Mouse (Mus musculus) T-cell, adult 2 months (primary cell): ENCODE measurements at regions not wholly inside any gene's neighbourhood (a gene's known extent, or its start where the extent isn't known, plus 50 kb on each side); places are given as distances from the start of the nearest gene placed in this dataset.

ENCODE experiments used
- DNase-seq: peaks from one replicate; pipeline ENCODE4 v3.0.0; 2022; ENCODE audit warnings: low spot score

- DNase-seq: no peak
Measured at GRCm38 (mm10) chr3:38128486-38129166, 356.0 kb downstream of the Ankrd50 start.

DNA sequence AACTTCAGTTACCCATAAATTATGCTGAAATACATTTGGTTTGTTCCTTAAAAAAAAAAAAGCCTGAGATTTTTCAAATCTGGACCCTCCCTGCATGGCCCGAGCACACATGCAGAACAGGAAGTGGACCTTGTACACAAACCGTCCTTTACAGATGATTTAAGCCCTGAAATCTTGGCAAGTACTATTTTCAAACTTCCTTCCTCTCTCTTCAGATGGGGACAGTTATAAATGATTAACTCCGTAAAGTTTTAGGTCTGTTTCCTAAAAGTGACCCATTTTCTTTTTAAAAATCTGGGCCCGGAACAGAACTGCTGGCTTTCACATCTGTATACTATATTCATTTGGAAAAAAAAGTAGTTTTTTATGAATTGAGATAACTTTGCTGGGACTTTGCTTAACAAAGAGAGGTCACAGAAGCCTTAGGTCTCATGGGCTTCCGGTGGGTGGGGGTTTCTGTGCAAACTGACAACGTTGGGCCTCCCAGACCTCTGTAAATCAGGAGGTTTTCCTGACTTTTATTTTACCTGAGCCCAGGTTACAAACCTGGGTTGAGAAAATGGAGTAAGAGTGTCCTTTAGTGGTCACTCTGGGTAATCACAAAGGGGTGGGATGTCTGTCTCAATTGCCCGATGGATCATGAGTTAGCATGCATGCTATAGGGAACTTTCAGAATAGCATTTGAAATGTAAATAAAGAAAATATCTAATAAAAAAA, 368.4 kb downstream of the Ankrd50 start:
- no peak for DNase-seq

DNA sequence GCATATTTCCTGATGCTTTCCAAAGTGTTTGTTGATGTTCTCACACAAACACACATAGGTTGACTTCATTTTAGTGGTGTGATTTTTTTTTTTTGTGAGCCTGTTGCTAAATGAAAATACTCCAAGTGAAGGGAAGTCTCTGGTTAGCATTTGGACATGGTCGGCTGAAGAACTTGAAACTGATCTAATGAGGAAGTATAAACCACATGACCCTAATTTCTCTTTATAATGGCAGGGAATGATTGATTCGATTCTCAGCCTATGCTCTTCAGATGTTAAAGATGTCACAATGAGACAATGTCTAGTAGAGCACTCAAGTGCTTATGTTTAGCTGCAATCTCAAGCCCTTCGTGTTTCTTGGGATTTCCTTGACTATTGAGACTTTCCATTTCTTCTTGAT, 372.1 kb downstream of the Ankrd50 start:
- DNase-seq: no peak

- DNase-seq: no peak
Measured at GRCm38 (mm10) chr3:38105022-38105857, 379.4 kb downstream of the Ankrd50 start.

- no peak for DNase-seq
Measured at GRCm38 (mm10) chr3:38104418-38104817, 380.1 kb upstream of the Gm5148 start.

GRCm38 (mm10) chr3:38102985-38103384, 378.7 kb upstream of the Gm5148 start:
- DNase-seq: no peak

- no peak for DNase-seq
Measured at GRCm38 (mm10) chr3:38102181-38102580, 377.9 kb upstream of the Gm5148 start.

DNA sequence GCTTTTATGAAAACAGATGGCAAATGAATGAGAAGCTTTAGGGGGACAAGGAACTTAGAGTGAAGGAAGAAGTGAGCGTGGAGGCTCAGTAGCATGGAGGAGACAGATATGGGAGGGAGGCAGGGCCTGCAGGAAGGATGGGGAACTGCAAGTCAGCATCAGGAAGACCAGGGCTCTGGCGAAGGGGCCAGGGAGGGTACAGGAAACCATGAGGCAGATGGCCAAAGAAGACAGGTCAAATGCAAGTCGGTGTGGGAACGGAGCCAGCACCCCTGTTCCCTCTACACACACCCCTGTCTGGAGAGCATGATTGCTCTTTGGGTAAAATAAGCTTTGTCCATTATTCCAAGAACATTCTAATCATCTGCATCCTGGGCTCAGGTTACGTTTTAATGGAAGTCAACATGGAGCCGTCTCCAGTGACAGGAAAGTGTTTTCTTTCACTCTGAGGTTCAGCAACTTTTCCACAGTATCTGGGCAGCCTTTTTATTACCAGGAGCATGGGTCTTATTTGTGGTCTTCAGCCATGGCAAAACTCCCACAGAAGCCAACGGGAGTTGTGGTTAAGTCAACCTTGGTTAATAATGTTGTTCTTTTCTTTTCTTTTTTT, 370.2 kb upstream of the Gm5148 start:
- no peak for DNase-seq

GRCm38 (mm10) chr3:38084548-38084947, 360.3 kb upstream of the Gm5148 start:
- DNase-seq: no peak

DNA sequence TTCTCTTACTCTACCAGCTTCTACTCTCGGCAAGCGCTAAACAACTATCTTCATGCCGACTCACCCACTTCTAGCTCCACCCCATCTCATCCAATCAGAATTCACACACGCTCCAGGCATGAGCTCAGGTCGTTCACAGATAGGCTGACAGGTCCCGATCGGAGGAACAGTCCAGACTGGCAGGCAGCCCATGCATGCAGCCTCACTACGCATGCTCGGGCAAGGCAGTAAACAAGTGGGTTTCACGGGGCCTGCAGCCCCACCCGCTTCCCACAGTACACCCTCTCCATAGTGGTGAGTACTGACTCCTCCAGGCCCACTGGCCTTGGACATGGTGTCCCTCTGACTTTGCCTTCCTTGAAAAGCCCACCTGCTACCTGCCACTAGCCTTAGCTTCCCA, 358.1 kb upstream of the Gm5148 start:
- DNase-seq: no peak

- no peak for DNase-seq
Measured at GRCm38 (mm10) chr3:38076835-38077234, 352.5 kb upstream of the Gm5148 start.

GRCm38 (mm10) chr3:38073946-38074345, 349.7 kb upstream of the Gm5148 start:
- DNase-seq: no peak

DNA sequence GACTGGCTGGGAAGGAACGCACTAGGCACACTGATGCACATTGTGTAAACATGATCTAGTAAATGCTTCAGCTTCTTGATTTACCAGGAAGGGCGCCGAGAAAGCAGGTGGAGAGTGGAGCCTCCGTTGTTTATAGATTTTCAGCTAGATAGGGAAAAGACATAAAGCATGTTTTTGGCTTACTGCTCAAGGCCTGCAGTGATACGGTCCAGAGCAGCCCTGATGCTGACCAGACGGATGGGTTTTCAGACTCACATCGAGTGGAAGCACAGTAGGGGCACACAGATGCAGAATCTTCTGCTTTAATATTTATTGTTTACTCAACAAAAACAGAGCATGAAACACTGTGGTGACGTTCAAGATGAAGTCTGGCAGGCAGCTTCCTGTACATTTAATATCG, 331.3 kb upstream of the Gm5148 start:
- DNase-seq: no peak

DNA sequence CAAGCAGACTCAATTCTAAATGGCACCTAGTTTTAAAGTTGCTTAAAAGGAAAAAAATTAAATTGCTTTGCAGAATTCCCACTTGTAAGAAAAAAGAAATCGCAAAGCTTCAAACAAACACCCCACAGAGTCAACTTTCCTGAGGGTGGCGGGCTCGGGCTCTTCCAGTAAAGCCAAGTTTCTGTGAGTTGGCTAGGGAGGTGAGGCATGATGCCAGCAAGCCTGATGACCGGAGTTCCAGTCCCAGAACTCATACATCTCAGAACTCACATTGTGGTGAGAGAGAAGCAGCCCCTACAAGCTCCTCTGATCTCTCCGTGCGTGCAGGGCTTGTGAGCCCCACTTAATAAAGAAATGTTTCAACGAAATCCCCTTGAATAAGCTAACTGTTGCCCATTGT, 328.7 kb upstream of the Gm5148 start:
- no peak for DNase-seq

DNA sequence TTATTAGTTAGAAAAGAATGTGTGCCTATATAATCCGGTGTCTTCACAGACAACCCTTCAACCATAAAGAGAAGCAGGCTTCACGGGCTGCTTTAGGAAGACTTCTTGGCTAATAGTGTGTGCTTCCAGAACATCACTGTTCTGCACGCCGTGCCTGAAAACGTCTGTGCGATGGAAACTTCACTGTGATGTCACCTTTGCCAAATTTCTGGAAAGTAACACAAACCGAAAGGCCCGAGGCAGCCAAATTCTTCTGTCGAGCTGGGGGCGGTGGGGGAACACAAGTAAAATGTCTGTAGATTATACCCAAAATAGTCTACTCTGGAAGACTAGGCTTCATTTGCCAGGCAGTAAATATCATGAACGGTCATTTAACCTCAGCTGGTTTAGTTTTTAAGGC, 327.5 kb upstream of the Gm5148 start:
- no peak for DNase-seq

DNA sequence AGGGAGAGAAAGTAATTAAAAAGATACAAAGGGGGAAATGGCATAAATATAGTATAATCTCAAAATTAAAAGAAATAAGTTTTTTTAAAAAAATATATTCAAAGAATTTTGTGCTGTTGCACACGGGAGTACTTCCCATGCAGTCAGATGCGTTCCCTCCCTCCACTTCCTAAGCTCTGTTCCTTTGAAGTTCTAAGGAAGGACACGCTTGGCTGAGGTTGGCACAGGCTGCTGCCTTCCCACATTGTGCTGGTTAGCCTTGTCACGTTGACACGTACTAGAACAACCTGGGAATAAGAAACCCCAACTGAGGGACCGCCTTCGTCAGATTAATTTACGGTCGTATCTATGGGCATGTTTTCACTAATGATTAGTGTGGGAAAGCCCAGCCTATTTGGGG, 326.6 kb upstream of the Gm5148 start:
- no peak for DNase-seq

DNA sequence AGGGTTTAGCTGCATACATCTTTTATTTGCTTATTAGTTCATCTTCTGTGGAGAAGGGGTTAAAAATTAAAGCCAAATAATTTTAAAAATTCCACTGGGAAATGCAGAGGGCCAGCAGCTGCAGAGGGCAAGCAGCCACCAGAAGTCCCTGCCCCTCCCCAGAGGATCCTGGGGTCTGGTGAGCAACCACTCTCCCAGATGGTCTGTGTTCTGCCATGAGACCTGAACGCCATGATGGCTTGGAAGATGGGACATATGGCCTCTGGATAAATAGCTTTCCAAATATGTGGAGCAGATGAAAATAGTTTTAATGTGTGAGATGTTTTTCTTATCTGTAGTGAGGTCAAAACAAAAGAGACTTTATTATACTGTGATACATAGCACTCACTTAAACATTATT, 326.1 kb upstream of the Gm5148 start:
- no peak for DNase-seq

GRCm38 (mm10) chr3:38049290-38049689, 325.0 kb upstream of the Gm5148 start:
- DNase-seq: no peak

DNA sequence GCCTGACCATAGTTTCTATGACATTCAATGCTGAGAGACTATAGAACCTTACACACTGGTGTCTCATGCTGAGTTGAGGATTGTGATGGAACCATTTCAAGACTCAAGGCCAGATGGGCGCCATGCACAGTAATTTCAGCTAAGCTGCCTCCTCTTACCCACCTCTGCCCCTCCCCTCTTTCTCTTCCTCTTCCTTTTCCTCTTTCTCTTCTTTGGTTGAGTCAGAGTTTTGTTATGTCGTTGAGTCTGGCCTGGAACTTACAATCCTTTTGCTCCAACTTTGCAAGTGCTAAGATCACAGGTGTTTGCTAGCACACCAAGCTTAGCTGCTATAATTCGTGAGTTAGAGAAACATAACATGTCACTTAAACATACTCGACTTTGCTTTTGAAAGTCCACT, 323.2 kb upstream of the Gm5148 start:
- DNase-seq: no peak

GRCm38 (mm10) chr3:38046611-38047010, 322.3 kb upstream of the Gm5148 start:
- DNase-seq: peak; percentile 16

DNA sequence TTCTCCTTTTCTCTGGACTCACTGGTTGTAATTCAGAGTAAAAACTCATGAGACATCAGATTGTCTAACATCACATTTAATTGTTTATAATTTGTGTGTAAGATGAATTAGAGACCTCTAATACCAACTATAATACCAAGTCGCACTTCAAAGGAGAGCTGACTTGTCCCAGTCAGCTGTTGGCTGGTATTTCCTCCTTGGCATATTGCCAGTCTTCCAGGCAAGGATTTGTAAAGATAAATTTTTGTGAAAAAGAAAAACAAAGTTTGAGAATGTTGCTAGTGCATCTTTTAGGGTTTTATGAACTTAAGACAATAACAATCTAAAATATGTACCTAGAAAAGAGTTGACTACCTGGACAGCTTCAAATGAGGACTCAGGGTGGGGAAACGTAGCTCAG, 321.7 kb upstream of the Gm5148 start:
- no peak for DNase-seq

DNA sequence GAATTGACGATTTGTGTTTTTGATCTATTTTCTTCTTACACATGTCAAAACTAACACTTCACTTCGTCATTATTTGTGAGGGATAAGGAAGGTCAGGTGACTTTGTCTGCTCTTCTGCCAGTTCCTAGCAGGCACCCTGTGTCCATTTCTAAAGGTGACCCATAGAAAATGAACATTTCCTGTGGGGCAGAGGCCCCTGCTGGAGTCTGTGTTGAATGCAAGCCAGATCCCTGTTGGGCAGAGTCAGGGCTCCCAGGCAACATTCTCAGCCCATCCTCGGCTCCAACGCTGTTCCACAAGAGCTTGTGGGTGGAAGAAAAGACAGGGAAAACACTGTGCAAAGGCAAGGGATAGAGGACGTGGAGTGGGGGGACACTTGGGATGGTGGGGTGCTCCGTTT, 321.2 kb upstream of the Gm5148 start:
- no peak for DNase-seq

- DNase-seq: peak; percentile 44
Measured at GRCm38 (mm10) chr3:38044338-38044737, 320.0 kb upstream of the Gm5148 start.
